Mouse (Mus musculus): Measurements from ENCODE around the gene Kdm4d.
"Not testable (repeated sequence)": the region's sequence is repeated elsewhere in the genome, so short reads cannot be mapped to it uniquely, and the experiment has no call there.

DNA sequence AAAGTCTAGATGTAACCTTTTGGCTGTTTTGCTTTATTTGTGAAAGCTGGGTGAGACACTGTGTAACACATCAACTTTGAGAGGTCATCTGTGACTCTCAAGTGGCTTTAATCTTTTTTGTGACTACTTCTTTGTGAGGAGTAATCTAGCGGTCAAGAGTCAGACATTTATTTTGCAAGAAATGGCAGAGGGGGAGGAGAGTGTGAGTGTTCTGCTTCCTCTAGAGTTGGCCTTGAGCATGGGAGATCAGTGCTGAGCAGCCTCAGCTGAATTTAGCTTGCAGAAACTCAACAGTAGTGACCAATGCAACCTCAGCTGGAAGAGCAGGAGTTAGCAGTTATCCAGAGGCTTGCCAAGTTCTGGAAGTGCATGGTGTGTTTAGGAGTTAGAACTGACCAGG lies 37.7 kb downstream of the Kdm4d start:
- not testable (repeated sequence) for TF ChIP-seq EP300, CTCF (IDR thresholded peaks at IDR 0.05)
